Mouse (Mus musculus): ENCODE measurements at regions not wholly inside any gene's neighbourhood (a gene's known extent, or its start where the extent isn't known, plus 50 kb on each side); places are given as distances from the start of the nearest gene placed in this dataset.
A peak's percentile ranks its signal among the peaks of the same experiment; 100 is the strongest.

DNA sequence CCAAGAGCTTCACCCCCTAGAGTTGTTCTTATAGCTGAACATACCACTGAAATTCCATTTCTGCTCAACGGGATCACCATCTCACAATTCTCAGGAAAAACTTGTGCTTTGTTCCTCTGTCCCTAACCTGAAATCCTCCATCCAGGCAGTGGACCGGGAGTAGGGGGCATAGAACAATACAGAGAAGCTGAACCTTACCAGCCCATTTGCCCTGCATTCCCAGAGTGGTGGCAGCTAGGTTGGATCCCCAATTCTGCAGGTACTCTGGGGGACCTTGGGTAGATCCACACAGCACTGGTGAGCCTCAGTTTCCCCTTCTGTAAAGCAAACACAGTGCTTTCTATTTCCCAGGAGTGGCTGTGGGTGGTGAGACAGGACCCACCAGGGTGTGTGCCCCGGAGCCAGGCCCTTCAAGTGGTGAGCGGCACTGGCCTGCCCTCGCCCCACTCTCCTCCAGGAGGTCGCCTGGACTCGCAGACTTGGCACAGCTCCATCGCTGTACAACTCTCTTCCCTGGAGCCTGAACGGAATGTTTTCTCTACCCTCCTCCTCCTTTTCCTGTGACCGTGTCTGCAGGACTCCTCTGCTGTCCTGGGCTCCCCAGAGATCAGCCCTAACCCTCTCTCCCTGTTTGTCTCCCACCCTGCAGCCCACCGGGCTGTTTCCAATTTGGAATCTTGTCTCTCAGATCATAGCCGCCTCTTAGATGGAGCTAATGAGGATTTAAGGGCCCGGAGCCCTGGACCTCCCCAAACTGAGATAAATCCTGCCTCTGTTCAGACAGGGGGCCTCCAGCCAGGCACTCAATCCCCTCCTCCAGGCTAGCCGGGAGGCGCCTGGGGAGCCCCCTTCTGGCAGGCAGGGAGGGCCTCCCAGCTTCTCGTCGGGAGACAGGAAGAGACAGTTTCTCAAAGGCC, 52.3 kb upstream of the Cux1 start:
- ATAC-seq = no peak

GRCm38 (mm10) chr5:136620234-136620633, 52.9 kb upstream of the Cux1 start:
- no peak for ATAC-seq

DNA sequence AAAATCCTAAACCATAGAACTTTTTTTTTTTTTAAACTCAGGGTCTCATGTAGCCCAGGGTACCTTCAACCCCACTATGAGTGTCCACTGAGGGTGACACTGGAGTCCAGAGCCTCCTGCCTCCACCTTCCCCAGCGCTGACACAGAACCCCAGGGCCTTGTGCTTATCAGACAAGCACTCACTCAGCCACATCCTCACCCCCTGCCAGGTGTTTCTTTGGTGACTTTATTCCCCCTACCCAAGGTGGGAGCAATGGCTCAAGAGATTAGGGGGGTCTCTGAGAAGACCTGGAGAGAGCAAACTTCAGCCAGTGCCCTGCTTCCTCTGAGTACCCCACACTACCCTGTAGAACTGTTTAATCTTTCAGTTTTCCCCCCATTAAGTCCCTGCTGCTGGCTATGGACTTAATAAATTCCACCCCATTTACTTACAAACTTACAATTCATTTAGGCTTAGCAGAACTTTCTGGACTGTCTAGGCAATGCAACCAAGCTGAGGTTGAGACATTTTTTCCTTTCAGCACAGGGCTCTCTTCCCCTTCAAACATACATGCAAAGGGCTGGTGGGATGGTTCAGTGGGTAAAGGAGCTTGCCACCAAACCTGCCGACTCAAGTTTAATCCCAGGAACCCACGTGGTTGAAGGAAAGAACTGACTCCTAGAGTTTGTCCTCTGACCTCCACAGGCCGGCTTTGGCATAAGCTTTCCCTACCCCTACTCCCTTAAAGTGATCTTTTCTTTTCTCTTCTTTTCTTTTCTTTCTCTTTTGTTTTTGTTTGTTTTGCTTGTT, 54.2 kb upstream of the Cux1 start:
- no peak for ATAC-seq

- ATAC-seq = no peak
Observed at GRCm38 (mm10) chr5:136622152-136622551, 54.9 kb upstream of the Cux1 start.

- peak; percentile 85 for ATAC-seq
Observed at GRCm38 (mm10) chr5:136622721-136623542, 55.6 kb upstream of the Cux1 start.

GRCm38 (mm10) chr5:136623791-136624190, 56.5 kb upstream of the Cux1 start:
- ATAC-seq = no peak

DNA sequence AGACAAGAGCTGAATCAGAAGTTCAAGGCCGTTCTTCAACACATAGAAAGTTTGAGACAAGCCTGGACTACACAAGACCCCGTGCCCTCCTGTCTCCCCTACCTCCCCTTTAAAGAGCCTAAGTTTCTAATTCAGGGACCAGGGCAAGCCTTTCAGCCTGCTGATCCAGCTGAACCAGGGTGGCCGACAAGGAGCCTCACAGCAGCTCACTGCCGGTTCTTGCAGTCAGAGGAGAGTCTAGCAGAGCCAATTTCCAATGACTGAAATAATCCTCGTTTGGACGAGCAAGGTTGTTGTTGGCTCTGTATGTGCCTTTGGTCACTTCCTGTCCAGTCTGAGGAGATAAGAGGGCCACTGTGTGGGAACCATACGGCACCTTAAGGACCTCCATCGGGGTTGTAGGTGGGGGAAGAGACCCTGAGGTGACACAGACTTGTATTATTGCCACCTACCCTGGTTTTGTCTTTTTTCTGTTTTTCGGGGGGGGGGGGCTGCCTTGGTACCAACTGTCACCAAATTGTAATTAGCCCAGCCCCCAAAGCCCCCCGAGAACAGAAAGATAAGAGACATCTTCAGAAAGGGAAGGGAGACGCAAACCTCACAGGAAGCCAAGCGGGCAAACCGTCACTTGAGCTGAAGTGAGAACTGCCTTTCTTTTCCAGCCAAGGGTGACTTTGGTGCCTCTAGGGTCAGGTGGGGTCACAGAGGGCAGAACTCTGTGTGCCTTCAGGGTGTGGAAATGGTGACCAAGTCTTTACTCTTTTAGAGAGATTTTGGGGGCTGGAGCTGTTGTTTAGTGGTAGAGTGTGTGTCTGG, 58.1 kb upstream of the Cux1 start:
- no peak for ATAC-seq

GRCm38 (mm10) chr5:136626142-136626771, 59.0 kb upstream of the Cux1 start:
- no peak for ATAC-seq

DNA sequence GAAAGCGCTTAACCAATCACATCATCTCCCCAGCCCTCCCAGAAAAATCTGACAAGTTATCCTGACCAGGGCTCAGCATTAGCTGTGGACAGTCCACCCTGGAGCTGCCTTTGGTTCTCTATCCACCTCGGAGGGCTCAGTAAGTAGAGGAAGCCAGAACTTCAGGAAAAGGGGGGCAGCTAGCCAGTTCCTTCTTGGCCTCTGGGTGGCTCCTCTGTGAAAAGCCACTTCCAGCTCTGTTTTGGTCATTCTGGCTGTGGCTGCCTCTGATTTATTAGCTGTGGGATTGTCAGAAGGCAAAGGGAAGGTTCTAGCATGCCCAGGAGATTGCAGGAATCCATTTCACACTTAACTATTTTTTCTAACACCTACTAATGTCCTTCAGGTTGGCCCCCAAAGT, 59.6 kb upstream of the Cux1 start:
- no peak for ATAC-seq

- peak; percentile 56 for ATAC-seq
Observed at GRCm38 (mm10) chr5:136627671-136628292, 60.5 kb upstream of the Cux1 start.

DNA sequence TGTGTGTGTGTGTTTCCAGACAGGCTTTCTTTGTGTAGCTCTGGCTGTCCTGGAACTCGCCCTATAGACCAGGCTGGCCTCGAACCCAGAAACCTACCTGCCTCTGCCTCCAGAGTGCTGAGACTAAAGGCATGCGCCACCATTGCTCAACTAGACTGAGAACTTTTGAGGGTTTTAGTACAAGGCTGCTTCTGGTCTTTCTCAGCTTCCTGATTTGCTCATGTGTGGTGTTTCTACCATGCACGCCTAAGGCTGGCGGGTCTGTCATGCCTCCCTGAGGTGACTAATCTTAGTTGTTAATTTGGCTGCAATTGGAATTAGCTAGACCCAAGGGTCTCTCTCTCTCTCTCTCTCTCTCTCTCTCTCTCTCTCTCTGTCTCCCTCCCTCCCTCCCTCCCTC, 61.2 kb upstream of the Cux1 start:
- ATAC-seq = no peak

DNA sequence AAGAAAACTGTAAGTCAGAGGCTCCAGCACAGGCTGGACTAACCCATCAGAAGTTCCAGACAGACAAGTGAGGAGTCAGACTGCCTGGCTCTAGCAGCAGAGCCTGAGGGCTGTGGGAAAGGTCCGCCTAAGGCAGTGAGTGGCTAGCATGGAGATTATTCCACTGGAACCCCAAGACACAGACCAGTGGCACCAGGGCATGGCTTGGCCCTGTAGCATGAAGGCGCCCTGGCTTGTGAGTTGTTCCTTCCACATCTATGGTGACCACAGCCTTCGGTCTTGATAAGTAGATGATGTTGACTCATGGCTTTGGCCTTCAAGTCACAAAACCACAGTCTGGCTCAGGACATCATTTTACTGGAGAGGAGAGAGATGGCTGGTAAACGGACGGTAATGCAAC, 60.7 kb upstream of the Myl10 start:
- no peak for ATAC-seq

DNA sequence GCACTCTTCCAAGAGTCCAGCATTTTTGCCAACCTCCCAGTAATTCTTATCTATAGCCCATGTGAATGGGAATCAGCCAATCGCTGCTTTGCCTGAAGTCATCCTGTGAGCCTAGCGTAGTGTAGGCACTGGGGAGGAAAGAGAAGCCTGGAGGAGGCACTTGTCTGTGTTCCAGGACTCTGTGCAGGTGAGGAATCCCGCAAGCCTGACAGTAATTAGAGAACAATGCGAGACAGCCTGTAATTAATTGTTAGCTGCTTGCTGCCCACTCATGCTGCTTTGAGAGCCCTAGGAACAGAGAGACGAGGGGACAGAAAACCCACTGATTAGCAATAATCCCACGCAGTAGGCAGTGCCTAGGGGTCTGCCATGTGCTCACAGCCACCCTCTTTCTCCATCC, 59.0 kb upstream of the Myl10 start:
- ATAC-seq = no peak

DNA sequence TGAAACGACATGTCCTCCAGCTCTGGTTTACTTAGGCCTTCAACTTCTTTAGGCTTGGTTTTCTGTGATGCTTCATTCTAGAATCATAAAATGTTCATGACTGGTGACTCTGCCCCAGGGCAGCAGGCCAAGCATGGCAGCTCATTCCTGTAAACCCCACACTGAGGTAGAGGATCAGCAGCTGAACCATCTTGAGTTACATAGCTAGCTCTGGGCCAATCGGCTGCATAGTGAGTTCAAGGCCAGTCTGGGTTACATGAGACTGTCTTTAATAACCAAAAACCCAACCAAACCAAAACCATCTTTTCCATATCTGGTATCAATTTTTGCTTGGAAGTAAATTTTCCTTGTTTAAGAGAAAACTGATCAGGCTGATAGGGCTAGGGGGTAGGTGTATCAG, 57.8 kb upstream of the Myl10 start:
- ATAC-seq = no peak

GRCm38 (mm10) chr5:136636476-136636875, 56.5 kb upstream of the Myl10 start:
- no peak for ATAC-seq

- ATAC-seq = no peak
Observed at GRCm38 (mm10) chr5:136637872-136638271, 55.1 kb upstream of the Myl10 start.

DNA sequence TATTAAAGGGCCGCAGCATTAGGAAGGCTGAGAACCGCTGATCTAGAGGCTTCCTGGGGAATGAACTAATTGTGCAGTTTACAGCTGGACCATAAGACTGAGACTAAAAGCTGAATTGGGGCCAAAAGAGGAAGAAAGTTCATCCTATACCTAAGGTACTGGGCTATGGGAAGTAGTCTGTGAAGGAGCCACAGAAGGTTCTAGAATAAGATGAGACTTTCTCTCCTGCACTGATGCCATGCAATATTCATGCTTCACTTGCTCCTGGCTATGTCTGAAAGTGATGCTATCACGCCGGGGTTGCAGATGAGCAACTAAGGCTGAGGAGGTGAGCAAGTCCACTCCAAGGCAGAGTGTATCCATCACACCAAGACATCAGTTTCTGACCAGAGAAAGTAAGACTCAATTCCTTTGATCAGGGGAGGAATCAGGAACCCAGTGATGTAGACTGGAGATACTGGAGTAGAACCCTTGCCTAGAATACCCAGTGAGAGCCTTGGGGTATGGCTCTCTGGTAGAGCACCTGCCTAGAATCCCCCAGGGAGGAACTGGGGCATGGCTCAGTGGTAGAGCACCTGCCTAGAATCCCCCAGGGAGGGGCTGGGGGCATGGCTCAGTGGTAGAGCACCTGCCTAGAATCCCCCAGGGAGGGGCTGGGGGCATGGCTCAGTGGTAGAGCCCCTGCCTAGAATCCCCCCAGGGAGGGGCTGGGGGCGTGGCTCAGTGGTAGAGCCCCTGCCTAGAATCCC, 51.9 kb upstream of the Myl10 start:
- no peak for ATAC-seq

DNA sequence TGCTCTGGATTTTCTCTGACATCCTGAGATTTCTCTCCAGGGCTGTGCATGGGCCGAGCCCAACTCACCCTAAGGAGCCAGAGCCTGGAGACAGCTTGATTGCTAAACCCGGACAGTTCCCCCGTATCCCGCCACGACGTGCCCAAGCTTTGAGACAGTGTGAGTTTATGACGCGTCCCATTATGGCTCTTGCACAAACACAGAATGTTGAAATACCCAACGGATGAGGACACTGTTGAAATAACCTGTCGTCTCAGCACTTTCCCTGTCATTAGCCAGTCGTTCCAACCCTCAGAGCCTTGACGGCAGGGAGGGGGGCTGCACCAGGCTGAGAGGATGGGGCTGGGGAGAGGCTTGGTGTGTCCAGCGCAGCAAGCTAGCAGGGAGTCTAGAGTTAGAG, 50.7 kb upstream of the Myl10 start:
- ATAC-seq = no peak

Data from CD4-positive, CD25-positive, alpha-beta regulatory T cell, adult 4 months (primary cell).